Mouse (Mus musculus): Measurements from ENCODE around the gene Ccl2. TPM values are rescaled to one million over a fixed set of nuclear protein-coding genes. Genes with fewer than 3 reads are reported as not detected.

Ccl2 gene
- total and polyA plus RNA-seq, 3 experiments: 0.21 to 0.49 TPM; not detected in 1

GRCm38 (mm10) chr11:82019793-82020192 lies 15.6 kb upstream of the Ccl2 start:
- H3K36me3 ChIP-seq (replicated peaks in 1 of 2; ENCODE audit: control insufficient read depth in 1 of 2, insufficient read depth in 1 of 2, low read length in 1 of 2): no peaks in the 10 kb centered on the region
- peaks cover 18 to 72% of the 10 kb centered on the region in 2 experiments; a peak in 3 of 4 replicates for H3K4me1 ChIP-seq (ENCODE audit: control insufficient read depth in 1 of 2, insufficient read depth in 2 of 2)
- H3K27ac ChIP-seq (ENCODE audit: insufficient read depth, low read depth): no peak overlapping the region
- H3K79me2 ChIP-seq (replicated peaks; ENCODE audit: control insufficient read depth, extremely low read depth, insufficient read depth, poor library complexity, severe bottlenecking): no peaks in the 10 kb centered on the region
- no peak overlapping the region for H3K4me2 ChIP-seq (ENCODE audit: insufficient read depth, low read depth, poor library complexity, severe bottlenecking)
- no peak overlapping the region for H3K9ac ChIP-seq (ENCODE audit: insufficient read depth, low read depth)
- no peak overlapping the region for H3K4me3 ChIP-seq (replicated peaks in 1 of 3; ENCODE audit: low read depth in 2 of 3, low read length in 2 of 3, poor library complexity in 1 of 3)
- no peak for TF ChIP-seq HCFC1 (IDR thresholded peaks at IDR 0.05; ENCODE audit: low read depth, low read length)
- TF ChIP-seq TCF12 (IDR thresholded peaks at IDR 0.05; ENCODE audit: low read depth, low read length): no peak
- TF ChIP-seq UBTF (IDR thresholded peaks at IDR 0.05; ENCODE audit: low read depth, low read length): no peak
- in situ Hi-C loops (cut with MboI; ENCODE audit: low pct_ligation_motif_present, low pct_unique_long_range_greater_than_20kb, low sequenced_read_pairs) (no loop called here), dilution Hi-C loops (cut with MboI; ENCODE audit: extremely low pct_ligation_motif_present, extremely low pct_unique_long_range_greater_than_20kb, low sequenced_read_pairs) (no loop called here)
- H3K27me3 ChIP-seq (replicated peaks): no peaks in the 10 kb centered on the region
- no peaks in the 10 kb centered on the region for H3K9me3 ChIP-seq (replicated peaks; ENCODE audit: low read length)
- no peak for DNase-seq (ENCODE audit: extremely low read depth)

GRCm38 (mm10) chr11:82021406-82021805 lies 14.0 kb upstream of the Ccl2 start:
- Histone ChIP-seq H3K27me3 (replicated peaks) (peaks cover 7% of the 10 kb centered on the region), H3K4me2 (ENCODE audit: insufficient read depth, low read depth, poor library complexity, severe bottlenecking) (no peak overlapping the region), H3K4me3 (replicated peaks in 1 of 3; ENCODE audit: low read depth in 2 of 3, low read length in 2 of 3, poor library complexity in 1 of 3) (no peak overlapping the region), H3K79me2 (replicated peaks; ENCODE audit: control insufficient read depth, extremely low read depth, insufficient read depth, poor library complexity, severe bottlenecking) (no peaks in the 10 kb centered on the region), H3K27ac (ENCODE audit: insufficient read depth, low read depth) (no peak overlapping the region), H3K9me3 (replicated peaks; ENCODE audit: low read length) (no peaks in the 10 kb centered on the region), H3K4me1 (ENCODE audit: control insufficient read depth in 1 of 2, insufficient read depth in 2 of 2) (peaks cover 11 to 59% of the 10 kb centered on the region in 2 experiments; a peak in 3 of 4 replicates), H3K36me3 (replicated peaks in 1 of 2; ENCODE audit: control insufficient read depth in 1 of 2, insufficient read depth in 1 of 2, low read length in 1 of 2) (no peaks in the 10 kb centered on the region), H3K9ac (ENCODE audit: insufficient read depth, low read depth) (no peak overlapping the region)
- in situ Hi-C loops (cut with MboI; ENCODE audit: low pct_ligation_motif_present, low pct_unique_long_range_greater_than_20kb, low sequenced_read_pairs) (no loop called here), dilution Hi-C loops (cut with MboI; ENCODE audit: extremely low pct_ligation_motif_present, extremely low pct_unique_long_range_greater_than_20kb, low sequenced_read_pairs) (no loop called here)
- no peak for TF ChIP-seq HCFC1 (IDR thresholded peaks at IDR 0.05; ENCODE audit: low read depth, low read length)
- TF ChIP-seq TBP (conservative IDR thresholded peaks at IDR 0.05; ENCODE audit: low read depth, low read length): no peak
- TF ChIP-seq MXI1 (IDR thresholded peaks at IDR 0.05; ENCODE audit: low read depth, low read length): no peak
- no peak for TF ChIP-seq UBTF (IDR thresholded peaks at IDR 0.05; ENCODE audit: low read depth, low read length)
- TF ChIP-seq EP300 (IDR thresholded peaks at IDR 0.05; ENCODE audit: low read length): no peak
- no peak for TF ChIP-seq TCF12 (IDR thresholded peaks at IDR 0.05; ENCODE audit: low read depth, low read length)
- no peak for TF ChIP-seq POLR2A (IDR thresholded peaks at IDR 0.05; ENCODE audit: low read depth, low read length)
- TF ChIP-seq ETS1 (conservative IDR thresholded peaks at IDR 0.05; ENCODE audit: low read depth, low read length): no peak
- peak; percentile 41 for DNase-seq (ENCODE audit: extremely low read depth)

GRCm38 (mm10) chr11:82022504-82023056 lies 12.8 kb upstream of the Ccl2 start:
- H3K4me2 ChIP-seq (ENCODE audit: insufficient read depth, low read depth, poor library complexity, severe bottlenecking): no peak overlapping the region
- in situ Hi-C loops (cut with MboI; ENCODE audit: low pct_ligation_motif_present, low pct_unique_long_range_greater_than_20kb, low sequenced_read_pairs) (no loop called here), dilution Hi-C loops (cut with MboI; ENCODE audit: extremely low pct_ligation_motif_present, extremely low pct_unique_long_range_greater_than_20kb, low sequenced_read_pairs) (no loop called here)
- peaks cover 8 to 50% of the 10 kb centered on the region in 2 experiments; a peak in 3 of 4 replicates for H3K4me1 ChIP-seq (ENCODE audit: control insufficient read depth in 1 of 2, insufficient read depth in 2 of 2)
- peak; percentile 50; the same call in 1 of the 2 replicates for TF ChIP-seq IRF4 (IDR thresholded peaks at IDR 0.05; ENCODE audit: low read depth, low read length)
- TF ChIP-seq EP300 (IDR thresholded peaks at IDR 0.05; ENCODE audit: low read length): peak; percentile 67
- no peak for TF ChIP-seq HCFC1 (IDR thresholded peaks at IDR 0.05; ENCODE audit: low read depth, low read length)
- peak; percentile 65; the same call in 1 of the 2 replicates for TF ChIP-seq MEF2A (IDR thresholded peaks at IDR 0.05; ENCODE audit: borderline replicate concordance, low read depth, low read length)
- no peaks in the 10 kb centered on the region for H3K79me2 ChIP-seq (replicated peaks; ENCODE audit: control insufficient read depth, extremely low read depth, insufficient read depth, poor library complexity, severe bottlenecking)
- no peak overlapping the region for H3K9ac ChIP-seq (ENCODE audit: insufficient read depth, low read depth)
- no peak for DNase-seq (ENCODE audit: extremely low read depth)
- H3K36me3 ChIP-seq (replicated peaks in 1 of 2; ENCODE audit: control insufficient read depth in 1 of 2, insufficient read depth in 1 of 2, low read length in 1 of 2): no peaks in the 10 kb centered on the region
- peaks cover 10% of the 10 kb centered on the region for H3K27me3 ChIP-seq (replicated peaks)
- no peaks in the 10 kb centered on the region for H3K9me3 ChIP-seq (replicated peaks; ENCODE audit: low read length)
- H3K4me3 ChIP-seq (replicated peaks in 1 of 3; ENCODE audit: low read depth in 2 of 3, low read length in 2 of 3, poor library complexity in 1 of 3): no peak overlapping the region
- H3K27ac ChIP-seq (ENCODE audit: insufficient read depth, low read depth): no peak overlapping the region

Data from CH12.LX (cell line).